Mouse (Mus musculus): ENCODE results near the gene Camkmt. TPM values are rescaled to one million over a fixed set of nuclear protein-coding genes. Genes with fewer than 3 reads are reported as not detected.

Camkmt gene
- polyA plus RNA-seq, 1 experiment from 2014 or later: 6.9 TPM

DNA sequence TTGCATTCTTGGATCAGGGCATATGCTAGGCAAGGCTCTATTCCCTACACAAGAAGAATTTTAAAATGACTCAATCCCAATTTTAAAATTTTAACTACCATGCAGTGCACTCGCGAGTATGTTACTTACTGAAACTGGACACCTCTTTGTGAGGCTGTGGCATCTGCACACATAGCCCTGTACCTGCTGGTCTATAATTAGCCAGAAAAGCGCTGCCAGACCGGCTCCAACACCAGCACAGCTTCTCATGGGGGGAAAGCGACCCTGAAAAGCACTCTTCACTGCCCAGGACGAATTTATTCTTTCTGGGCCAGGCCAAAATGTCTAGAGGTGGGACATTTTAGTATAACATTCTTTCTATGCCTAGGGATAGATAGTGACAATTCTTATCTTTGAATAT is 19.7 kb upstream of the Camkmt start:
- ChIA-PET POLR2A (no interaction called here), CTCF (no interaction called here)
- in situ Hi-C loops (cut with MboI; ENCODE audit: low pct_unique_long_range_greater_than_20kb): no loop called here
- no peak for ATAC-seq
- TF ChIP-seq CTCF (IDR thresholded peaks at IDR 0.05): no peak
- no peaks in the 10 kb centered on the region for H3K27me3 ChIP-seq
- no peak for DNase-seq (ENCODE audit: low read depth, low spot score)

DNA sequence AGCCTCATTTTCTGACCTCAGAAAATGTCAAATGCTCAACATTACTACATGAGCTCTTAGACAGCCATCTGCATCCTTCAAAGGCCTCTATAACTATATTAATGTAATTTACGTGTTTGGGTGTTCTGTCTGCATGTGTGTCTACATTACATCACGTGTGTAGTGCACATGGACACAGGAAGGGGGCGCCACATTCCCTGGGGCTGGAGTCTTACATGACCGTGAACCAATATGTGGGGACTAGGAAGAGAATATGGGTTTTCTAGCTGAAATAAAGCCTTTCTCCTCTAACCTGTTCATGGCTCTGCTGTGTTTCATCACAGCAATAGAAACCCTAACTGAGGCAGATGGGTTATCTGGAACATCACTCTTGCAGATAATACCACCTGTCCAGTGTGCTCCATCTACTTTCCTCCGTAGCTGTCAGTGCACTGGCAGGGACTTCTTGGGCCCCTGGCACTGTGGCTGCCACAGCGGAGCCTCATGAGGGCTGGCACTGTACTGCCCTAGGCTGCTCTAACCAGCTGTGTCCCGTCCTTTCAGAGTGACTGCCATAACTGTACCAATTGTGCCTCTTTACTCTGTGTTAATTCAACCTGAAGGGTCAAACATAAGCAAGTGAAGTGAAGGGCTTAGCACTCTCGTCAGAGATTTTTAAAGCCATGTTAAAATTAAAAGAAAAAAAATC is 19.1 kb upstream of the Camkmt start:
- CTCF ChIA-PET: interaction anchor here (0.9 kb wide), 1 partner anchor 12 kb away, joined by 3 read pairs; no protein-coding TSS in a partner anchor
- ATAC-seq (no peak), DNase-seq (ENCODE audit: low read depth, low spot score) (no peak)
- in situ Hi-C loops (cut with MboI; ENCODE audit: low pct_unique_long_range_greater_than_20kb): no loop called here
- POLR2A ChIA-PET: no interaction called here
- no peak for TF ChIP-seq CTCF (IDR thresholded peaks at IDR 0.05)
- H3K27me3 ChIP-seq: no peaks in the 10 kb centered on the region

DNA sequence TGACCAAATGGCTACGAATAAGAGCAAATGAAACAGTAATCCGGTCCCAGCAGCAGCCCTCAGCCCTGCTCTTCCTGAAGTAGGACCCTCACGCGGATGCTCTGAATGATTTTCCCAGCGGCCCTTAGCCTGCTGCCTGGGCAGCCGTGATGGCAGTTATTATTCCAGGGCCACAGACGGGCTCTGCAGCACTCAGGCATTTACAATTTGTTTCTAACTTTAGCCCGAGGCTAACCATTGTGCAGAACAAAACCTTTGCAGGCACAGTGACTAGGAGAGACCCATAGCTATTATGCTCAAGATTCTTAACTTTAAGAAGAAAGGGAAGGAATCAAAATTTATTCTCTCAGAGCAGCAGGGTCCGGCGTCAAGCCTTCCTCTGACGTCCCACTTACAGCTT is 18.0 kb upstream of the Camkmt start:
- H3K27me3 ChIP-seq: no peaks in the 10 kb centered on the region
- ATAC-seq: no peak
- in situ Hi-C loops (cut with MboI; ENCODE audit: low pct_unique_long_range_greater_than_20kb): no loop called here
- TF ChIP-seq CTCF (IDR thresholded peaks at IDR 0.05): no peak
- CTCF ChIA-PET: no interaction called here
- no peak for DNase-seq (ENCODE audit: low read depth, low spot score)
- POLR2A ChIA-PET: no interaction called here

DNA sequence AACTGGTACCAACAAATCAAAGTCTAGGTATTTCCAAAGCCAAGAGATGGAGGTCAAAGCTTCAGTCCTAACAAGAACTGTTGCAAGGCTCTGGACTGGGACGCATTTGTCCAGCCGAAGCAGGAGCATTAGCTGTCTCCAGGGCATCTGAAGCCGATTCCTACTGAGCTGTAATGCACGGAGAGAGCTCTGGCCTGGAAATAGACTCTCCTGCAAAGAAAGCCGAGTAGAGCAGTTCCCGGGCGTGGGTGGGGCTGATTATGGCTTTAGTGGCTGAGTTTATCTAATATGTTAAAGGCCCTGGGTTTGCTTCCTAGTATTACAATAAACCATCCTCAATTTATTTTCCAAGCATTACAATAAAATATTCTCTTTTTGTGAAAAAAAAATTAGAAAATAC is 17.1 kb upstream of the Camkmt start:
- POLR2A ChIA-PET: no interaction called here
- CTCF ChIA-PET: no interaction called here
- in situ Hi-C loops (cut with MboI; ENCODE audit: low pct_unique_long_range_greater_than_20kb): no loop called here
- DNase-seq (ENCODE audit: low read depth, low spot score) (no peak), ATAC-seq (no peak)
- H3K27me3 ChIP-seq: no peaks in the 10 kb centered on the region
- no peak for TF ChIP-seq CTCF (IDR thresholded peaks at IDR 0.05)

DNA sequence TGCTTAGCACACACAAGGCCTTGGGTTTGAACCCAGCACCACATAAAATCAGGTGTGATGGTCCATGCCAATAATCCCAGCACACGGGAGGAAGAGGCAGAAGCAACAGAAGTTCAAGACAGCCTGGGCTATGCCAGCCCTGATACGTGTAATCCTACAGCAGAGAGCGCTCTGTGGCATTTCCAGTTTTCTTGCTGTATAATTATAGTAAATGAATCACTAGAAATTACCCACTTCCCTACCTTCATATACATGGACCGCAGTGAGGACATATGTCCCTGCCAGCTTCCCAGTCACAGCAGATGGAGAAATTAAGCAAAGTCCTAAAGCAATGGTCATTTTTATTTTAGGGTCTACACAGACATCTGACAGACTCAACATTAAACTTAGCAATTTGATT is 16.3 kb upstream of the Camkmt start:
- TF ChIP-seq CTCF (IDR thresholded peaks at IDR 0.05): no peak
- H3K27me3 ChIP-seq: no peaks in the 10 kb centered on the region
- in situ Hi-C loops (cut with MboI; ENCODE audit: low pct_unique_long_range_greater_than_20kb): no loop called here
- ChIA-PET CTCF (no interaction called here), POLR2A (no interaction called here)
- no peak for DNase-seq (ENCODE audit: low read depth, low spot score)
- ATAC-seq: no peak

DNA sequence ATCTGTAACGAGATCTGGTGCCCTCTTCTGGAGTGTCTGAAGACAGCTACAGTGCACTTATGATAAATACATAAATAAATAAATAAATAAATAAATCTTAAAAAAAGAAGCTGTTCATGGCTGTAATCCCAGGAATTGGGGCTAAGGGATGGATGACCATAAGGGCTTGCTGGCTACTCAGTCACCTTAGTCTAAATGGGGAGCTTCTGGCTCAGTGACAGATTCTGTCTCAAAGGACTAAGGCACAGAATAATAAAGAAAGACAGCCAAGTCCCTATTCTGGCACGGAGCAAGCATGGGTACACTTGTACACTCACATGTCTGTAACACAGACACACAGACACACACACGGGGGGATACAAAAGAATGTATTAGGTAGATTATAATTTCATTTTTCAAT is 11.1 kb upstream of the Camkmt start:
- ATAC-seq (no peak), DNase-seq (ENCODE audit: low read depth, low spot score) (no peak)
- ChIA-PET CTCF (interaction anchor here (1.7 kb wide), 1 partner anchor 24 kb away, joined by 3 read pairs; no protein-coding TSS in a partner anchor), POLR2A (no interaction called here)
- TF ChIP-seq CTCF (IDR thresholded peaks at IDR 0.05): peak; percentile 49
- no peaks in the 10 kb centered on the region for H3K27me3 ChIP-seq
- in situ Hi-C loops (cut with MboI; ENCODE audit: low pct_unique_long_range_greater_than_20kb): no loop called here

DNA sequence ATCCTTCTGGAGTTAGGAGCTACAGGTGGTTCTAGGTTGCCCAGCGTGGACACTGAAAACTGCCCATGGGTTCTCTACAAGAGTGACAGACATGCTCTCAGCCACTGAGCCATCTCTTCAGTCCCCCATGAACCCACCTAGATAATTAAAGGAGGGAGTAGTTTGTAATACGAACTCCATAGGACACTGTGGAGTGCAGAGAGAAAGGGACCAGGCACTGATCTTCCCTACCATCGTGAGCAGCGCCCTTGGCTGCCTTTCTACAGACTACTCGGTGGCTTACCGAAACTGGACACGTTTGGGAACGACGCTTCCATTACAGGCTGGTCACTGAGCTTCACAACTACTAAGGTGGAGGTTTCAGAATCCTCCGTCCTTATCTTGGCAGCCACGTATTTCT is 9.6 kb upstream of the Camkmt start:
- POLR2A ChIA-PET: no interaction called here
- in situ Hi-C loops (cut with MboI; ENCODE audit: low pct_unique_long_range_greater_than_20kb): loop anchor here (5.0 to 10.0 kb wide), 2 partner anchors 56 to 128 kb away; partner anchors contain the start of gene Slc3a1

DNA sequence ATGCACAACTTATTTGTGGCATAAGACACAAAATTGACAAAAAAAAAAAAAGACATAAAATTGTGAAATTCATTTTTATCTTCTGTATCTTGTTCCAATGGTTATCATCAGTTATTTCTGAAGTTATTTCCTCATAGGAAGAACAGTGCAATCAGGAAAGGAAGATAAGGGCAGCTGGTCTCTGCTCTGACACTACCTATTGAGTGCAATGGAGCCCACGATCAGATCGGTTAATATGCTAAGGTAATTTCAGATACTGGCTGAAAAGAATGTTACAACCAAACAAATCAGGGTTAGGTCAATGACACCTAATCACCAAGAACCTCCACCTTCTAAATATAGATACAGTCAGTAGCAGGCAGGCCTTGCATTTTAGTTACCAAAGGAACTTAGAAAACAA is 5.0 kb upstream of the Camkmt start:
- H3K27me3 ChIP-seq: no peaks in the 10 kb centered on the region
- DNase-seq (ENCODE audit: low read depth, low spot score) (no peak), ATAC-seq (no peak)
- in situ Hi-C loops (cut with MboI; ENCODE audit: low pct_unique_long_range_greater_than_20kb): loop anchor here (10.0 kb wide), 1 partner anchor 61 kb away; the partner anchor contains the start of gene Slc3a1
- TF ChIP-seq CTCF (IDR thresholded peaks at IDR 0.05): no peak
- CTCF ChIA-PET: no interaction called here
- POLR2A ChIA-PET: no interaction called here

More for the DNA sequence above, 9.6 kb upstream of the Camkmt start:
- H3K27me3 ChIP-seq: no peaks in the 10 kb centered on the region
- no peak for TF ChIP-seq CTCF (IDR thresholded peaks at IDR 0.05)
- no peak for ATAC-seq
- CTCF ChIA-PET: interaction anchor here (1.2 kb wide), 1 partner anchor 8 kb away, joined by 3 read pairs; no protein-coding TSS in a partner anchor
- no peak for DNase-seq (ENCODE audit: low read depth, low spot score)

DNA sequence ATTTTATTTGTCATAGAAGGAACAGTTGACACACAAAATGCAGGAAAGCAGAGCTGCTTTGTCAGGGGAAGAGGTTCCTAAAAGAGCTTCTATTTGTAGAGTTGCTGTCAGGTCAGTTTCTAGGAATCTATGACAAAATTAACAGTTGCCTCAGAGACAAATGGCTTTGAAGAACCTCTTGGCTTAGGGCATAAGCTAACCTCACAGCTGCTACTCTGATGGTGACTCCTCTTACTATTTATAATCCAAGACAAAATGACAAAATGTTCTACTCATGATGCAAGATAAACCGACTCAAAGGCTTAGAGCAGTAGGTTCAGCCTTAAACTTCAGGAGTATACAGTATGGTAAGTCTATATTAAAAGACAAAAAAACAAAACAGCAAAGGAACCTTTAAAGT is 3.9 kb upstream of the Camkmt start:
- ChIA-PET POLR2A (no interaction called here), CTCF (no interaction called here)
- ATAC-seq (no peak), DNase-seq (ENCODE audit: low read depth, low spot score) (no peak)
- H3K27me3 ChIP-seq: no peaks in the 10 kb centered on the region
- in situ Hi-C loops (cut with MboI; ENCODE audit: low pct_unique_long_range_greater_than_20kb): loop anchor here (10.0 kb wide), 1 partner anchor 62 kb away; the partner anchor contains the start of gene Slc3a1
- TF ChIP-seq CTCF (IDR thresholded peaks at IDR 0.05): no peak

DNA sequence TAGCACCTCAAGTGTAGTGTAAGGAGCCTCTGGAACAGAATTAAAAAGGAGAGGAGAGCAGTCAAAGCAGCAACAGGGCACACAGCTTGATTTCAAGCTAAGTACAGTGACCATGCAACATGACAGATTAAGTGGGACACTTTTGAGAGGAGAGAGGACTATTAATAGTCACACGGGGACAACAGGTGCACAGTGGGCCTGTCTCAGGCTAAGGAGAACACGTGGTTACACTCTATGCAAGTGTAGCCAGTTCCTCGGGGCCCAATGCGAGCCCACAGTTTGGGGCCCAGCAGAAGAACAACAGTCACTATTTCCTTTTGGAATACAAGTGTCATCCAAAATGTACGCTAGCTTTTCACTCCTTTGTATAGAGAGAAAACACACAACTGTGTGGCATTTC is 2.8 kb upstream of the Camkmt start:
- POLR2A ChIA-PET: interaction anchor here (1.0 kb wide), 1 partner anchor 83 kb away, joined by 3 read pairs; no protein-coding TSS in a partner anchor
- ATAC-seq: no peak
- no peak for DNase-seq (ENCODE audit: low read depth, low spot score)
- H3K27me3 ChIP-seq: no peaks in the 10 kb centered on the region
- CTCF ChIA-PET: interaction anchor here (1.2 kb wide), 1 partner anchor 10 kb away, joined by 3 read pairs; no protein-coding TSS in a partner anchor
- TF ChIP-seq CTCF (IDR thresholded peaks at IDR 0.05): no peak
- in situ Hi-C loops (cut with MboI; ENCODE audit: low pct_unique_long_range_greater_than_20kb): loop anchor here (10.0 kb wide), 1 partner anchor 63 kb away; the partner anchor contains the start of gene Slc3a1

DNA sequence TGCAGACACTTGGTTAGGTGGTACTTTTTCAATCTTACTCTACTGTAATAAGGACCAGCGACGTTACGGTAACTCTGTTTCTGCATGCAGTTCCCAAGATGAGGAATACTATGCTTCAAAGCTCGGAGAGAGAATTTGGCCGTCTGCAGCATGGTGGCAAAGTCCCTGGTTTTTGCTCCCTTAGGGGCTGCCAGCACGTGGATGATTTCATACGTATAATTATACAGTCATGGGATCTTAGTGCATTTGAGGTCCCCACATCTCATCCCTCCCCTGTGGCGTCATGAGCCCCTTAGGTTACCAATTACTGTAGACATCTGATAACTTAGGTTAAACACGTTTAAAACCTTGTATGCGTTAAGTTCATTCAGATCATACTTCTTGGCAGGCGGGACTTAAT is 2.0 kb upstream of the Camkmt start:
- CTCF ChIA-PET: interaction anchor here (1.2 to 1.3 kb wide), 2 partner anchors 8 to 11 kb away, joined by 3 read pairs; no protein-coding TSS in a partner anchor
- in situ Hi-C loops (cut with MboI; ENCODE audit: low pct_unique_long_range_greater_than_20kb): loop anchor here (10.0 kb wide), 1 partner anchor 64 kb away; the partner anchor contains the start of gene Slc3a1
- no peak for TF ChIP-seq CTCF (IDR thresholded peaks at IDR 0.05)
- ATAC-seq (no peak), DNase-seq (ENCODE audit: low read depth, low spot score) (no peak)
- POLR2A ChIA-PET: interaction anchor here (1.0 kb wide), 1 partner anchor 84 kb away, joined by 3 read pairs; no protein-coding TSS in a partner anchor
- H3K27me3 ChIP-seq: no peaks in the 10 kb centered on the region

Data from Patski (cell line).